Mouse (Mus musculus) G1E (cell line): ENCODE data around the gene 4930404H24Rik.

ENCODE experiments used
- GATA1 ChIP-seq: IDR thresholded peaks from 2 replicates; pipeline ENCODE4 v1.6.1; 2012; ENCODE audit warnings: borderline replicate concordance, low read length, inconsistent platforms, mixed read lengths
- TAL1 ChIP-seq: conservative IDR thresholded peaks from 2 replicates; pipeline ENCODE4 v1.6.1; 2012; ENCODE audit warnings: low read depth, low read length, inconsistent platforms, mixed read lengths

DNA sequence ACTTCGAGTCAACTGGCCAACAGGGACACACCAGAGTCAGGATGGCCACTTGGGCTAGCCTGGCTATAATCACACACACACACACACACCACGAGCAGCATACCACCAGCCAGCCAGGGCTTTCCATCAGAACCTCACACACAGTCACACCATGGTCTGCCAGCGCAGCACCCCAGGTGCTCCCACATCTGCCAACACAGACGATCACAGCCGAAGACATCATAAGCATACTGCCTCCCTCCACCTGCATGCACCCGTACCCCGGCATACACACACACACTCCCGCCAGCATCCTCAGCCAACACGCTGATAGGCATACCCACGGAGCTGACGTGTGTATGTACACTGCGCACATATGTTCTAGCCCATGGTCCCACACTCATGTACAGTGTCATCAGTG, 31.1 kb downstream of the 4930404H24Rik start:
- no peak for TF ChIP-seq TAL1
- no peak for TF ChIP-seq GATA1
